Mouse (Mus musculus): ENCODE measurements around the gene Nlrc5. TPM values are rescaled to one million over a fixed set of nuclear protein-coding genes. Genes with fewer than 3 reads are reported as not detected.

Gene Nlrc5
- polyA plus RNA-seq, 1 experiment from 2014 or later: 6.2 TPM

DNA sequence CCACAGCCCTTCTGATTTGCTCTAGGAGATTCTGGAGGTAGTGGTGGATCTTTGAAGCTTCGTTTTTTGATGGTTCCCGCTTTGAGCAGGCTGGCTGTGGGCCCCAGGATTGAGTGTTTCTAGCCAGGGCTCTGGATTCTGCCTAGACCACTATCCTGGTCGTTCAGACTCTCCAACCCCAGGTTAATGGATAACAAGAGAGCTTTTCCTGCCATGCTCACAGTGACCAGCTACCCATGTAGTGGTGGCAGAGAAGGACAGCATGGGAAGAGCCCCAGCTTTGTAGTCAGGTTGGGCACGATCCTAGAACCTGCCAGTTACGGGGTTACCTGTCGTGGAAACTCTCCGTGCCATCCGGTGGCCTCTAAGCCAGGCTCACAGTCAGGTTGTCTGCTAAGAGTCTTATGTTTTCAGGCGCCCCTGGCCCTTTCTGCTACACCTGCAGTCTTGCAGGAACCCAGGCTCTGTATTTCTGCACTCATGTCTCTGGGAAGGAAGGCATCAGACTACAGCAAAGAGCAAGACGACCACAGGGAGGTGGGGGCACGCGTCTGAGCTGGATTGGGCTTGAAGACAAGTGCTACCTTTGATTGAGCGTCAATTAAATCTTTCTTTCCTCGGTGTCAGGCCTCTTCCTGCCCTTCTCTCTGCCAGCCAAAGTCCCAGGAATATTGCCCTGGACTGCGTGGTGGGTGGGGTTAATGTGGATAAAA is 132.4 kb downstream of the Nlrc5 start:
- no peak for DNase-seq (ENCODE audit: low spot score)

DNA sequence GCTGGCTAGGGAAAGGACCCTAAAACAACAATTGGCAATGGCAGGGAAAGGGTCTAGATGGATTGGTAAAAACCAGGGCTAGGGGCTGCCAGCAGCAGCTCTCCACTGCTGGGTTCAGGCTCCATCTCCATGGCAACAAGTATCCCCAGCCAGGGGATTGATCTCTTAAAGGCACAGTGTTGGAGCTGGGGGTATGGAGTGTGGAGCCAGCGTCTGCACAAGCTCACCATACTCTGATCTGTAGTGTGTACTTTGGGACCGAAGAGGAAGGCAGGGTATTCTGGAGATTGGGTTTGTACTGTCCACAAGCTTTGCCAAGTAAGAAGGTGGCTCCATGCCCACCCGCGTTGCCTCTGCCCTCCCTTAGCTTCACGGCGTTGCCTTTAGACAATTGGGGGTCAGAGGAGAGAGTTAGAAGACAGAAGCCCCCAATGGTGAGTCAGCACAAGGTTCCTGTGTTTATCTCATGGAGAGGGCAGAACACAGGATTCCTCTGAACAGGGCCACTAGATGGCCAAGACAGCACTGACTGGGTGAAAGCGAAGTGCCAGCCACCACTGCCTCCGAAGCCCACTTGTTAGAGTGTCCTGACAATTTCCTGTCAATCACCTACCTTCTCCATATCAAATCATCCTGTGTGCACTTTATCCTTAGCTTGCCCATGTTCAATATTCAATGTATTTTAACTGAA is 133.1 kb downstream of the Nlrc5 start:
- no peak for DNase-seq (ENCODE audit: low spot score)

DNA sequence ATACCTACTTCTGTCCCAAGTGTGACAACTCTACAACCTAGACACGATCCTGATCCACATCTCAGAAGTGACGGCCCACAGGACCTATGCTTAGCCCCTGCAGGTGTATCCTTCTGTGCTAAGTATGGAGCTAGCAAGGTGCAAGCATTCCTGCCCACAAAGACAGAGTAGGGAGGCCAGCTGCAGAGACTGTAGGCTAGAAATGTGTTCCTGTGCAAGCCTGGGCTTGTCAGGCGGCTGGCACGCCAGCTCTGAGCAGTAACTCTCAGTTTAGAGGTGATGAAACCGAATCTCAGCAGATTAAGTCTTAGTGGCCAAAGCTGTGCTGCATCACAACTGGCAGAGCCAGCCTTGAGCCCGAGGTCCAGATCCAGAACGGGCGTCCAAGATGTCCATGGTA is 133.9 kb downstream of the Nlrc5 start:
- DNase-seq (ENCODE audit: low spot score): no peak

DNA sequence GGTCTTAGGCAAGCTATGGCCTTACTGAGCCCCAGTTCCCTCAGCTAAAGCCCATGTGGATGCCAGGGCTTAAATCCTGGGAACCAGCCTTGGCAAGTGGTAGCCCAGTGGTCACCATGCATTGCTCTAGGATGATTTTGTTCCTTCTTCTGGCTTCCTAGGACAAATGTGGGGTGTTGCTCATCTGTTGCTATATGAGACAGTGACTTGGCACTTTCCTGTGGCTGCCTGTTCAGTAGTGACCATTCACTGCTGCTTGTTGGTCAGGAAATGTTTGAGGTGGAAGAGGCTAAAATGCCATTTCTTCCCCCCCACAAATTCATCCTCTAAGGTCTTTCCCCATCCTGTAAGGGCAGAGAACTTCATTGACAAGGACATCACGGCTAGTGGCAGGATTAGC is 135.3 kb downstream of the Nlrc5 start:
- no peak for DNase-seq (ENCODE audit: low spot score)

DNA sequence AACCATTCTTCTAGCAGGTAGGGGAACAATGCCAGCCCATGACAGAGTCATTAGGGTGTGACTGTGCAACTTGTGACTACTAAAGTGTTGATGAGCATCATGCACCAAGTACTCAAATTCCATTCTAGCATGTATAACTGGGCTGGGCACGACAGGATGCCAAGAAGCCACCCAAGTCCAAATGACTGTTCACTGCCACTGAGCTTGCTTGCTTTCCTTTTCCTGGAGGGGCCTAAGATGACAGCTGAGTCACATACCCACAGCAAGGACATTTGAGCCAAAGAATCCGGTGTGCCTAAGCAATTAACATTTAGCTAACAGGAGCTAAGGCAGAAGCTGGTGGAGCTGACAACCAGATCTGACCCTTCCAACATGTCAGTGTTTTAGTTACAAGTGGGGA is 137.7 kb downstream of the Nlrc5 start:
- no peak for DNase-seq (ENCODE audit: low spot score)

DNA sequence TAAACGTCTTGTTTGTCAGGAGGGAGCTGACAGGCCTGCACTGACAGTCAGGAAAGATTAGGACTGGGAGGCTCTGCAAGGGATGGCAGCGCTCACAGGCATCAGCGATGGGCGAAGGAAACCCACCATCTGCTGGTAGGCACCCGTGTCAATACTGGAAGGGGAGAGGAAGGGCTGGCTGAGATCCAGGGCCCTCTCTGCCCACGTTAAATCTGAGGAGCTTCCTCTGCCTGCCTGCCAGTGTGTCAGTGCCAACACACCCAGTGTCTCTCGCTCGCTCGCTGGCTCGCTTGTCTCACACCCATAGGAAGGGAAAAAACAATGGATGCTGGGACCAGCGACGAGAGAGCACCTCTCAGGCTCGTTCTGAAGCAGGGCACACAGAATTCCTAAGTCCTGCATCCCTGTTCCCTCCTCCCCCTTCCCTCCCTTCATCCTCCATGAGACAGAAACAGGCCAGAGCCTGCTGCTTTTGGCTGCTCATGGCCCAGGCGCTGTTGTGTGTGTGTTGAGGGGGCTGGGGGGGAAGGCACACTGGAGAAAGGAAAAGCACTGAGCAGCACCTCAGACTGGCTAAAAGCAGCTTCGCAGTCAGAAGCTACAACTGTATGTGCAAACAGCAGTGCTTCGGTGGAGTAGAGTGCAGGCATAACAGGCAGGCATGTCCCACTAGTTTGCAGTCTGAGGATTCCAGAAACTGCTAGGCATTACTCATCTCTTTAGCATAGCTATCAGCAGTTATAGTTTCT is 140.2 kb downstream of the Nlrc5 start:
- no peak for DNase-seq (ENCODE audit: low spot score)

DNA sequence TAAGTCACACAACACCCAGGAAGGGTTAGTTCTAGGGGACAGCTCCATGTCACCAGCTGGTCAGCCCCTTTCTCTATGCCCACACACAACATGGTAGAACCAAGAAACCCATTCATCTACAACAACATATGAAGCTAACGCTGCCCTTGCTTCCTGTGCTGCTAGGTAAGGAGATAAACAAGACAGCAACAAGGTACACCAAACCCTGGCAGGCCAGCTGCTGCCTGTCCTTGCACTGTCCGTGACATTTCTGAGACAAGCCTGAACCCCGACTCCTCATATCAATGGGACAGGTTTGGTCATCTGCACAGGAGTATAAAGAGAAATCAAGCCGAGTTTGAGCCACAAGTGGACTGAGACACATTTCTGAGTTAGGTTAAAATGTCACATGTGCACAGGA is 141.0 kb downstream of the Nlrc5 start:
- no peak for DNase-seq (ENCODE audit: low spot score)

Small RNA genes lying within 50 kb of the gene (microRNA-seq; reads per million reads assigned to microRNA genes)
- gene Mir7072 (ENCODE audit: borderline number of aligned reads): not detected

Other genes with a start within 250 kb of the Nlrc5 start
- gene Nup93, start 219.8 kb upstream of the Nlrc5 start, polyA plus RNA-seq (2015; fragmentation: Nextera tagmentation; extraction: Ambion mirVana): 48.3 and 54.2 TPM in 2 replicates
- 0.12 and 0.21 TPM in 2 replicates for gene Slc12a3, start 105.2 kb upstream of the Nlrc5 start, polyA plus RNA-seq (2015; fragmentation: Nextera tagmentation; extraction: Ambion mirVana)
- 78.9 and 83.6 TPM in 2 replicates for gene Herpud1, start 47.9 kb upstream of the Nlrc5 start, polyA plus RNA-seq (2015; fragmentation: Nextera tagmentation; extraction: Ambion mirVana)
- 2.9 and 3.0 TPM in 2 replicates for gene Cpne2, start 98.6 kb downstream of the Nlrc5 start, polyA plus RNA-seq (2015; fragmentation: Nextera tagmentation; extraction: Ambion mirVana)
- 33.8 and 40.1 TPM in 2 replicates for gene Rspry1, start 167.6 kb downstream of the Nlrc5 start, polyA plus RNA-seq (2015; fragmentation: Nextera tagmentation; extraction: Ambion mirVana)
- gene Fam192a, start 167.6 kb downstream of the Nlrc5 start, polyA plus RNA-seq (2015; fragmentation: Nextera tagmentation; extraction: Ambion mirVana): 82.5 and 85.3 TPM in 2 replicates
- gene Arl2bp, start 232.2 kb downstream of the Nlrc5 start, polyA plus RNA-seq (2015; fragmentation: Nextera tagmentation; extraction: Ambion mirVana): 75.9 and 92.2 TPM in 2 replicates